Mouse (Mus musculus): ENCODE measurements around the gene Cmss1.

- TF ChIP-seq CTCF (IDR thresholded peaks at IDR 0.05; ENCODE audit: control insufficient read depth, insufficient read depth, low read length): no peak
- TF ChIP-seq POLR2A (IDR thresholded peaks at IDR 0.05; ENCODE audit: borderline replicate concordance, control insufficient read depth, low read depth, low read length): no peak
These were observed 41.9 kb downstream of the Cmss1 start for GRCm38 (mm10) chr16:57564807-57565206.

Measured in bone marrow, adult 2 months (tissue).